Mouse (Mus musculus) right cerebral cortex, adult 18-20 months (tissue): Measurements from ENCODE around the gene Fstl4.

Source experiments
- DNase-seq: peaks from one replicate; pipeline ENCODE4 v3.0.0; 2022; ENCODE audit warnings: mixed read lengths

Fstl4 gene

GRCm38 (mm10) chr11:52773073-52773472, 8.6 kb downstream of the Fstl4 start:
- DNase-seq, result no peak

- no peak for DNase-seq
Measured at GRCm38 (mm10) chr11:52775291-52775690, 10.9 kb downstream of the Fstl4 start.

GRCm38 (mm10) chr11:52782426-52782825, 18.0 kb downstream of the Fstl4 start:
- no peak for DNase-seq

- peak; percentile 86 for DNase-seq
Measured at GRCm38 (mm10) chr11:52794331-52794730, 29.9 kb downstream of the Fstl4 start.

GRCm38 (mm10) chr11:52809542-52809941, 45.1 kb downstream of the Fstl4 start:
- no peak for DNase-seq

- no peak for DNase-seq
Measured at GRCm38 (mm10) chr11:52816004-52816403, 51.6 kb downstream of the Fstl4 start.

GRCm38 (mm10) chr11:52820336-52820905, 56.0 kb downstream of the Fstl4 start:
- DNase-seq, result no peak

- DNase-seq, result no peak
Measured at GRCm38 (mm10) chr11:52826591-52826990, 62.2 kb downstream of the Fstl4 start.

GRCm38 (mm10) chr11:52831631-52832310, 67.3 kb downstream of the Fstl4 start:
- no peak for DNase-seq

- no peak for DNase-seq
Measured at GRCm38 (mm10) chr11:52832311-52832675, 67.9 kb downstream of the Fstl4 start.

- DNase-seq, result no peak
Measured at GRCm38 (mm10) chr11:52848691-52849090, 84.3 kb downstream of the Fstl4 start.

- DNase-seq, result peak; percentile 18
Measured at GRCm38 (mm10) chr11:52850071-52850470, 85.6 kb downstream of the Fstl4 start.

- no peak for DNase-seq
Measured at GRCm38 (mm10) chr11:52872846-52873512, 108.5 kb downstream of the Fstl4 start.

GRCm38 (mm10) chr11:52875916-52876765, 111.7 kb downstream of the Fstl4 start:
- peak; percentile 31 for DNase-seq

GRCm38 (mm10) chr11:52877662-52878061, 113.2 kb downstream of the Fstl4 start:
- DNase-seq, result no peak

GRCm38 (mm10) chr11:52879958-52880357, 115.5 kb downstream of the Fstl4 start:
- no peak for DNase-seq

- peak; percentile 41 for DNase-seq
Measured at GRCm38 (mm10) chr11:52886559-52887303, 122.3 kb downstream of the Fstl4 start.

GRCm38 (mm10) chr11:52888150-52888549, 123.7 kb downstream of the Fstl4 start:
- peak; percentile 71 for DNase-seq

- DNase-seq, result peak; percentile 59
Measured at GRCm38 (mm10) chr11:52889527-52889926, 125.1 kb downstream of the Fstl4 start.

- peak; percentile 19 for DNase-seq
Measured at GRCm38 (mm10) chr11:52890156-52890555, 125.7 kb downstream of the Fstl4 start.

- no peak for DNase-seq
Measured at GRCm38 (mm10) chr11:52904101-52904500, 139.7 kb downstream of the Fstl4 start.

- no peak for DNase-seq
Measured at GRCm38 (mm10) chr11:52910788-52911187, 146.4 kb downstream of the Fstl4 start.
